In the genomic region with DNA sequence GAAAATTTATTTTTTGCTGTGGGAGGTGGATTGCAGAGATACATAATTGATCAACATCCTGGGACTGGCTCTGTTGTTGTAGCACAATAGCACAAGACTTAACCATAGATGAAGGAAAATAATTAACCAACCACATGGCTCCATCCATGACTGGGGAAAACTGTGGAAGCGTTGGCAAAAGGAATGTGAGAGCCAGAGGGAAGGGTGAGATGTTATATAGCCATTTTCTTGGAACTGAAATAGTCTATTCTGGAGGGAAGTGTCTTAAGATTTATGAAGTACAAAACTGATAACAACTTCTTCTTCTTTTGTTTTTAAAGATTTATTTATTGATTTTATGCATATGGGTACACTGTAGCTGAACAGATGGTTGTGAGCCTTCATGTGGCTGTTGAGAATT, we compare ENCODE assay signal across 30 mouse cellular contexts. TPM values are rescaled to one million over a fixed set of nuclear protein-coding genes. Genes with fewer than 3 reads are reported as not detected.
"Had no signal": no experiment of that assay in that cellular context is flagged by ENCODE, and none has a peak within 500 bp of the region (broad histone marks: within the 10 kb centered on the region; RNA-seq: fewer than 3 reads in every experiment).

No protein-coding gene starts in this region.

- H3K27ac ChIP-seq: left cerebral cortex, adult 2 months; limb, embryonic 10.5 days; limb, embryonic 12.5 days; limb, embryonic 13.5 days; limb, embryonic 15.5 days; liver, embryonic 12.5 days; liver, embryonic 13.5 days; liver, embryonic 14.5 days; liver, embryonic 15.5 days; macrophage; midbrain, embryonic 10.5 days; midbrain, embryonic 12.5 days; midbrain, embryonic 13.5 days; midbrain, embryonic 15.5 days; neural tube, embryonic 12.5 days had no signal

- H3K4me1 ChIP-seq: liver, embryonic 13.5 days; liver, embryonic 15.5 days; midbrain, embryonic 10.5 days; midbrain, embryonic 12.5 days; midbrain, embryonic 13.5 days; midbrain, embryonic 15.5 days; neural tube, embryonic 12.5 days had no signal

- ATAC-seq: liver, embryonic 12.5 days; liver, postnatal 0 days; lung, postnatal 0 days; midbrain, embryonic 13.5 days; midbrain, embryonic 15.5 days; midbrain, embryonic 16.5 days had no signal

- H3K4me3 ChIP-seq: left cerebral cortex, adult 2 months; limb, embryonic 10.5 days; limb, embryonic 12.5 days; limb, embryonic 13.5 days; limb, embryonic 15.5 days; liver, embryonic 12.5 days; liver, embryonic 13.5 days; liver, embryonic 15.5 days; megakaryocyte, embryonic 14.5 days; midbrain, embryonic 10.5 days; midbrain, embryonic 12.5 days; midbrain, embryonic 13.5 days; midbrain, embryonic 15.5 days; myocyte; neural tube, embryonic 12.5 days had no signal

- H3K9me3 ChIP-seq: limb, embryonic 10.5 days; limb, embryonic 12.5 days; limb, embryonic 13.5 days; limb, embryonic 15.5 days; liver, embryonic 12.5 days; liver, embryonic 13.5 days; liver, embryonic 15.5 days; midbrain, embryonic 12.5 days; midbrain, embryonic 13.5 days; midbrain, embryonic 15.5 days; neural tube, embryonic 12.5 days had no signal

- DNase-seq: layer of hippocampus, postnatal 36 days; left cerebral cortex, postnatal 4 days; liver; liver, embryonic 13.5 days; liver, postnatal 0 days; lung, adult 2 months; lung, postnatal 14 days; lung, postnatal 4 days; midbrain, embryonic 14.5 days had no signal

- H3K4me2 ChIP-seq: limb, embryonic 12.5 days; limb, embryonic 13.5 days; limb, embryonic 15.5 days; liver, embryonic 11.5 days; liver, embryonic 12.5 days; liver, embryonic 13.5 days; liver, embryonic 15.5 days; midbrain, embryonic 11.5 days; midbrain, embryonic 12.5 days; midbrain, embryonic 13.5 days; midbrain, embryonic 15.5 days; neural tube, embryonic 12.5 days had no signal

- H3K36me3 ChIP-seq: limb, embryonic 10.5 days; limb, embryonic 12.5 days; limb, embryonic 13.5 days; limb, embryonic 15.5 days; liver, embryonic 12.5 days; liver, embryonic 13.5 days; liver, embryonic 15.5 days; midbrain, embryonic 10.5 days; midbrain, embryonic 12.5 days; midbrain, embryonic 13.5 days; midbrain, embryonic 15.5 days; neural tube, embryonic 12.5 days had no signal

- H3K27me3 ChIP-seq: limb, embryonic 12.5 days; limb, embryonic 13.5 days; limb, embryonic 15.5 days; liver, embryonic 13.5 days; liver, embryonic 15.5 days; midbrain, embryonic 12.5 days; midbrain, embryonic 13.5 days; midbrain, embryonic 15.5 days; neural tube, embryonic 12.5 days had no signal

- H3K9ac ChIP-seq: limb, embryonic 12.5 days; limb, embryonic 13.5 days; limb, embryonic 15.5 days; liver, embryonic 12.5 days; liver, embryonic 13.5 days; liver, embryonic 14.5 days; liver, embryonic 15.5 days; liver, postnatal 0 days; midbrain, embryonic 12.5 days; midbrain, embryonic 13.5 days; midbrain, embryonic 15.5 days; neural tube, embryonic 12.5 days had no signal

RNA-seq across cellular contexts. Expression of a gene that starts 16.4 kb away (rescaled TPM):
- polyA plus RNA-seq: liver, adult 2 months; liver, embryonic 11.5 days; liver, embryonic 12.5 days; macrophage had no signal
